Mouse (Mus musculus): ENCODE measurements around the gene Lck. TPM values are rescaled to one million over a fixed set of nuclear protein-coding genes. Genes with fewer than 3 reads are reported as not detected.

The Lck gene
- polyA plus RNA-seq, 1 experiment from 2014 or later: 7.6 TPM

- no peak for ATAC-seq
- Histone ChIP-seq H3K36me3 (ENCODE audit: poor library complexity, severe bottlenecking) (no peaks in the 10 kb centered on the region), H3K9ac (no peak overlapping the region), H3K4me1 (peaks cover 30% of the 10 kb centered on the region), H3K4me3 (0 out of 2 replicates have a peak overlapping the region, but pooled peaks have one; percentile 56), H3K27me3 (peaks cover 4% of the 10 kb centered on the region), H3K4me2 (peak overlapping the region; percentile 83), H3K27ac (no peak overlapping the region), H3K9me3 (replicated peaks) (no peaks in the 10 kb centered on the region)
- 83% methylated on average over 8 of the region's 8 CpGs for WGBS
Measured at GRCm38 (mm10) chr4:129500017-129500416, 73.4 kb downstream of the Lck start.

GRCm38 (mm10) chr4:129498941-129499340 is 74.5 kb downstream of the Lck start:
- Histone ChIP-seq H3K4me1 (peaks cover 30% of the 10 kb centered on the region), H3K4me3 (no peak overlapping the region), H3K9ac (no peak overlapping the region), H3K27me3 (peaks cover 4% of the 10 kb centered on the region), H3K36me3 (ENCODE audit: poor library complexity, severe bottlenecking) (no peaks in the 10 kb centered on the region), H3K27ac (no peak overlapping the region), H3K9me3 (replicated peaks) (no peaks in the 10 kb centered on the region), H3K4me2 (no peak overlapping the region)
- WGBS: 79% methylated on average over 3 of the region's 3 CpGs
- no peak for ATAC-seq

Small RNAs within 50 kb of the gene (microRNA-seq; reads per million reads assigned to microRNA genes)
- not detected for gene Mir8119

Other genes with a start within 250 kb of the Lck start
- gene Rbbp4, start 238.3 kb downstream of the Lck start, polyA plus RNA-seq (2015; fragmentation: Nextera tagmentation; extraction: Ambion mirVana): 534 and 564 TPM in 2 replicates
- 33.8 and 36.2 TPM in 2 replicates for gene Zbtb8os, start 237.9 kb downstream of the Lck start, polyA plus RNA-seq (2015; fragmentation: Nextera tagmentation; extraction: Ambion mirVana)
- 12.9 and 13.6 TPM in 2 replicates for gene Zbtb8a, start 195.5 kb downstream of the Lck start, polyA plus RNA-seq (2015; fragmentation: Nextera tagmentation; extraction: Ambion mirVana)
- gene Zbtb8b, start 132.8 kb downstream of the Lck start, polyA plus RNA-seq (2015; fragmentation: Nextera tagmentation; extraction: Ambion mirVana): 4.3 and 5.3 TPM in 2 replicates
- gene Bsdc1, start 112.1 kb downstream of the Lck start, polyA plus RNA-seq (2015; fragmentation: Nextera tagmentation; extraction: Ambion mirVana): 32.8 and 33.6 TPM in 2 replicates
- not detected in 2 replicates for gene Tssk3, start 82.6 kb downstream of the Lck start, polyA plus RNA-seq (2015; fragmentation: Nextera tagmentation; extraction: Ambion mirVana)
- gene Fam229a, start 82.5 kb downstream of the Lck start, polyA plus RNA-seq (2015; fragmentation: Nextera tagmentation; extraction: Ambion mirVana): not detected in 2 replicates
- 1,756 and 1,774 TPM in 2 replicates for gene Marcksl1, start 60.1 kb downstream of the Lck start, polyA plus RNA-seq (2015; fragmentation: Nextera tagmentation; extraction: Ambion mirVana)
- 189 and 191 TPM in 2 replicates for gene Hdac1, start 30.9 kb downstream of the Lck start, polyA plus RNA-seq (2015; fragmentation: Nextera tagmentation; extraction: Ambion mirVana)
- 0.31 and 0.68 TPM in 2 replicates for gene Fam167b, start 4.9 kb upstream of the Lck start, polyA plus RNA-seq (2015; fragmentation: Nextera tagmentation; extraction: Ambion mirVana)
- gene Eif3i, start 27.0 kb upstream of the Lck start, polyA plus RNA-seq (2015; fragmentation: Nextera tagmentation; extraction: Ambion mirVana): 251 and 261 TPM in 2 replicates
- 186 and 193 TPM in 2 replicates for gene Tmem234, start 27.0 kb upstream of the Lck start, polyA plus RNA-seq (2015; fragmentation: Nextera tagmentation; extraction: Ambion mirVana)
- gene Dcdc2b, start 40.6 kb upstream of the Lck start, polyA plus RNA-seq (2015; fragmentation: Nextera tagmentation; extraction: Ambion mirVana): 2.3 and 4.5 TPM in 2 replicates
- gene Iqcc, start 45.5 kb upstream of the Lck start, polyA plus RNA-seq (2015; fragmentation: Nextera tagmentation; extraction: Ambion mirVana): 30.1 and 31.5 TPM in 2 replicates
- gene Ccdc28b, start 50.3 kb upstream of the Lck start, polyA plus RNA-seq (2015; fragmentation: Nextera tagmentation; extraction: Ambion mirVana): 97.7 and 104 TPM in 2 replicates
- 75.9 and 79.8 TPM in 2 replicates for gene Txlna, start 67.4 kb upstream of the Lck start, polyA plus RNA-seq (2015; fragmentation: Nextera tagmentation; extraction: Ambion mirVana)
- 14.4 and 15.8 TPM in 2 replicates for gene Kpna6, start 99.1 kb upstream of the Lck start, polyA plus RNA-seq (2015; fragmentation: Nextera tagmentation; extraction: Ambion mirVana)
- gene Tmem39b, start 123.2 kb upstream of the Lck start, polyA plus RNA-seq (2015; fragmentation: Nextera tagmentation; extraction: Ambion mirVana): 15.5 and 21.1 TPM in 2 replicates
- gene Khdrbs1, start 168.7 kb upstream of the Lck start, polyA plus RNA-seq (2015; fragmentation: Nextera tagmentation; extraction: Ambion mirVana): 190 TPM in 2 replicates
- 358 and 389 TPM in 2 replicates for gene Ptp4a2, start 237.6 kb upstream of the Lck start, polyA plus RNA-seq (2015; fragmentation: Nextera tagmentation; extraction: Ambion mirVana)

Measured in forebrain, embryonic 13.5 days (tissue).